Mouse (Mus musculus) neural tube, embryonic 12.5 days (tissue): ENCODE data around the gene Slx1b. TPM values are rescaled to one million over a fixed set of nuclear protein-coding genes. Genes with fewer than 3 reads are reported as not detected.
A peak's percentile ranks its signal among the peaks of the same experiment; 100 is the strongest.

ENCODE experiments used
- ATAC-seq: fragments of 200-750 bp; cut with Nextera tagmentation; 2 replicates; pipeline ENCODE4 v1.8.0; 2017; ENCODE audit warnings: low read depth, mild to moderate bottlenecking, moderate TSS enrichment, moderate library complexity; ENCODE audit not compliant: low FRiP score
- H3K27ac ChIP-seq: fragments of 300-500 bp; sonication (generic); 2 replicates; pipeline ENCODE4 v1.5.1; 2016
- H3K27me3 ChIP-seq: fragments of 300-500 bp; sonication (generic); replicated peaks from 2 replicates; pipeline ENCODE4 v1.6.1; 2016; ENCODE audit warnings: mild to moderate bottlenecking
- H3K36me3 ChIP-seq: fragments of 300-500 bp; sonication (generic); 2 replicates; pipeline ENCODE4 v1.6.1; 2016; ENCODE audit warnings: mild to moderate bottlenecking
- H3K4me1 ChIP-seq: fragments of 300-500 bp; sonication (generic); 2 replicates; pipeline ENCODE4 v1.6.1; 2016
- H3K4me2 ChIP-seq: fragments of 300-500 bp; sonication (generic); replicated peaks from 2 replicates; pipeline ENCODE4 v1.6.1; 2016; ENCODE audit warnings: mild to moderate bottlenecking
- H3K4me3 ChIP-seq: fragments of 300-500 bp; sonication (generic); 2 replicates; pipeline ENCODE4 v1.5.1; 2016
- H3K9ac ChIP-seq: fragments of 300-500 bp; sonication (generic); 2 replicates; pipeline ENCODE4 v1.6.1; 2016; ENCODE audit warnings: mild to moderate bottlenecking
- H3K9me3 ChIP-seq: fragments of 300-500 bp; sonication (generic); 2 replicates; pipeline ENCODE4 v1.6.1; 2016; ENCODE audit warnings: mild to moderate bottlenecking
- WGBS: fragments of 180-500 bp; shearing (Covaris S2); methylation state at CpG from one replicate; pipeline ENCODE4 v1.1.7; 2016; 5-methylcytosine and 5-hydroxymethylcytosine counted together
- polyA plus RNA-seq: library from polyadenylated mRNA; unstranded; fragments of >200 nt; fragmentation: Nextera tagmentation; extraction: Ambion mirVana; gene quantifications from 2 replicates; pipeline ENCODE4 v1.2.1, GENCODE M21; 2016

Slx1b gene
- polyA plus RNA-seq, 1 experiment from 2014 or later: 17.9 TPM

GRCm38 (mm10) chr7:126701559-126702357 lies 6.2 kb upstream of the Slx1b start:
- 56% methylated on average over 24 of the region's 24 CpGs for WGBS
- Histone ChIP-seq H3K4me2 (peak overlapping the region; percentile 94), H3K27ac (no peak overlapping the region), H3K4me3 (no peak overlapping the region), H3K27me3 (peaks cover 28% of the 10 kb centered on the region; the same call in 1 of the 2 replicates), H3K9ac (0 out of 2 replicates have a peak overlapping the region, but pooled peaks have one; percentile 3), H3K9me3 (no peaks in the 10 kb centered on the region), H3K4me1 (peaks cover 37% of the 10 kb centered on the region), H3K36me3 (peaks cover 21% of the 10 kb centered on the region)
- ATAC-seq: no peak

GRCm38 (mm10) chr7:126701070-126701469 lies 5.5 kb upstream of the Slx1b start:
- peak; percentile 46 for ATAC-seq
- Histone ChIP-seq H3K4me2 (peak overlapping the region; percentile 94), H3K27ac (no peak overlapping the region), H3K4me1 (peaks cover 44% of the 10 kb centered on the region), H3K27me3 (peaks cover 28% of the 10 kb centered on the region; the same call in 1 of the 2 replicates), H3K36me3 (peaks cover 21% of the 10 kb centered on the region), H3K9ac (0 out of 2 replicates have a peak overlapping the region, but pooled peaks have one; percentile 3), H3K9me3 (no peaks in the 10 kb centered on the region), H3K4me3 (no peak overlapping the region)
- 1% methylated on average over 11 of the region's 11 CpGs for WGBS

- H3K4me2 ChIP-seq: peak overlapping the region; percentile 94; the same call in 1 of the 2 replicates
- H3K4me3 ChIP-seq: no peak overlapping the region; the same call in 1 of the 2 replicates
- no peak overlapping the region for H3K9ac ChIP-seq
- peaks cover 21% of the 10 kb centered on the region for H3K36me3 ChIP-seq
- peaks cover 23% of the 10 kb centered on the region; the same call in 1 of the 2 replicates for H3K27me3 ChIP-seq
- no peak overlapping the region for H3K27ac ChIP-seq
- H3K9me3 ChIP-seq: no peaks in the 10 kb centered on the region
- H3K4me1 ChIP-seq: peaks cover 44% of the 10 kb centered on the region
- WGBS: 85% methylated on average over 25 of the region's 25 CpGs
- ATAC-seq: no peak
These were observed 4.8 kb upstream of the Slx1b start for GRCm38 (mm10) chr7:126700063-126701015.

GRCm38 (mm10) chr7:126697838-126698237 lies 2.3 kb upstream of the Slx1b start:
- WGBS: 94% methylated on average over 8 of the region's 8 CpGs
- H3K27me3 ChIP-seq: peaks cover 6% of the 10 kb centered on the region; the same call in 1 of the 2 replicates
- H3K4me1 ChIP-seq: peaks cover 40% of the 10 kb centered on the region
- ATAC-seq: no peak
- H3K27ac ChIP-seq: no peak overlapping the region
- H3K36me3 ChIP-seq: peaks cover 21% of the 10 kb centered on the region
- no peaks in the 10 kb centered on the region for H3K9me3 ChIP-seq
- no peak overlapping the region for H3K9ac ChIP-seq
- 0 out of 2 replicates have a peak overlapping the region, but pooled peaks have one; percentile 92 for H3K4me2 ChIP-seq
- no peak overlapping the region for H3K4me3 ChIP-seq

GRCm38 (mm10) chr7:126696886-126697285 lies 1.3 kb upstream of the Slx1b start:
- H3K27me3 ChIP-seq: peaks cover 4% of the 10 kb centered on the region; the same call in 1 of the 2 replicates
- 77% methylated on average over 3 of the region's 3 CpGs for WGBS
- ATAC-seq: no peak
- peaks cover 28% of the 10 kb centered on the region for H3K36me3 ChIP-seq
- no peaks in the 10 kb centered on the region for H3K9me3 ChIP-seq
- H3K4me2 ChIP-seq: peak overlapping the region; percentile 92
- H3K27ac ChIP-seq: no peak overlapping the region
- peak overlapping the region; percentile 75; the same call in 1 of the 2 replicates for H3K9ac ChIP-seq
- peaks cover 38% of the 10 kb centered on the region for H3K4me1 ChIP-seq
- peak overlapping the region; percentile 84 for H3K4me3 ChIP-seq

- 3% methylated on average over 17 of the region's 17 CpGs for WGBS
- peaks cover 33% of the 10 kb centered on the region for H3K4me1 ChIP-seq
- no peak overlapping the region for H3K27ac ChIP-seq
- H3K27me3 ChIP-seq: no peaks in the 10 kb centered on the region
- ATAC-seq: no peak
- peak overlapping the region; percentile 84 for H3K4me3 ChIP-seq
- H3K36me3 ChIP-seq: peaks cover 30% of the 10 kb centered on the region
- H3K4me2 ChIP-seq: peak overlapping the region; percentile 92
- H3K9ac ChIP-seq: peak overlapping the region; percentile 75
- no peaks in the 10 kb centered on the region for H3K9me3 ChIP-seq
These were observed 719 bp upstream of the Slx1b start for GRCm38 (mm10) chr7:126696303-126696702.

- WGBS: under 1% methylated on average over 31 of the region's 31 CpGs
- ATAC-seq: peak; percentile 53
- Histone ChIP-seq H3K9ac (peak within 1 kb of the TSS; percentile 84), H3K9me3 (no peaks in the 10 kb centered on the region), H3K4me3 (peak within 1 kb of the TSS; percentile 84), H3K36me3 (peaks cover 37% of the 10 kb centered on the region), H3K4me2 (peak within 1 kb of the TSS; percentile 92), H3K27ac (peak within 1 kb of the TSS; percentile 87), H3K4me1 (peaks cover 28% of the 10 kb centered on the region), H3K27me3 (no peaks in the 10 kb centered on the region)
These were observed 373 bp downstream of the Slx1b start, which contains the start of gene Bola2 for GRCm38 (mm10) chr7:126695210-126695611. Gene Bola2, plus strand, starts transcription at chr7:126695401.

- no peak for ATAC-seq
- no peak overlapping the region for H3K27ac ChIP-seq
These were observed 1.0 kb downstream of the Slx1b start for GRCm38 (mm10) chr7:126694441-126695051.

GRCm38 (mm10) chr7:126693781-126694180 lies 1.8 kb downstream of the Slx1b start:
- Histone ChIP-seq H3K4me1 (peaks cover 28% of the 10 kb centered on the region), H3K36me3 (peaks cover 26% of the 10 kb centered on the region), H3K27me3 (no peaks in the 10 kb centered on the region), H3K4me2 (peak overlapping the region; percentile 92), H3K9me3 (no peaks in the 10 kb centered on the region), H3K4me3 (no peak overlapping the region), H3K9ac (no peak overlapping the region), H3K27ac (no peak overlapping the region)
- 88% methylated on average over 7 of the region's 7 CpGs for WGBS
- ATAC-seq: no peak

More at GRCm38 (mm10) chr7:126694441-126695051, 1.0 kb downstream of the Slx1b start:
- 17% methylated on average over 10 of the region's 10 CpGs for WGBS
- Histone ChIP-seq H3K9ac (peak overlapping the region; percentile 84), H3K9me3 (no peaks in the 10 kb centered on the region), H3K4me3 (peak overlapping the region; percentile 84), H3K4me2 (peak overlapping the region; percentile 92), H3K36me3 (peaks cover 34% of the 10 kb centered on the region), H3K27me3 (no peaks in the 10 kb centered on the region), H3K4me1 (peaks cover 28% of the 10 kb centered on the region)

- no peak overlapping the region for H3K4me3 ChIP-seq
- peaks cover 25% of the 10 kb centered on the region for H3K36me3 ChIP-seq
- no peaks in the 10 kb centered on the region for H3K27me3 ChIP-seq
- no peaks in the 10 kb centered on the region for H3K9me3 ChIP-seq
- peaks cover 28% of the 10 kb centered on the region for H3K4me1 ChIP-seq
- WGBS: 46% methylated on average over 3 of the region's 3 CpGs
- H3K4me2 ChIP-seq: peak overlapping the region; percentile 92
- no peak overlapping the region for H3K27ac ChIP-seq
- no peak for ATAC-seq
- H3K9ac ChIP-seq: no peak overlapping the region
These were observed 2.3 kb downstream of the Slx1b start for GRCm38 (mm10) chr7:126693256-126693655.

- peaks cover 26% of the 10 kb centered on the region for H3K4me1 ChIP-seq
- no peak for ATAC-seq
- H3K9me3 ChIP-seq: no peaks in the 10 kb centered on the region
- no peak overlapping the region for H3K9ac ChIP-seq
- H3K27me3 ChIP-seq: no peaks in the 10 kb centered on the region
- no peak overlapping the region for H3K4me3 ChIP-seq
- 96% methylated on average over 26 of the region's 26 CpGs for WGBS
- H3K36me3 ChIP-seq: peaks cover 25% of the 10 kb centered on the region
- H3K4me2 ChIP-seq: no peak overlapping the region
- no peak overlapping the region for H3K27ac ChIP-seq
These were observed 3.2 kb downstream of the Slx1b start for GRCm38 (mm10) chr7:126692426-126692825.
